Mouse (Mus musculus) liver, embryonic 14.5 days (tissue): ENCODE measurements around the gene Ccdc149.

Experiments
- CTCF ChIP-seq: IDR thresholded peaks from 2 replicates; pipeline ENCODE4 v1.5.1; 2016; ENCODE audit warnings: antibody characterized with exemption, low read depth, control low read depth
- EP300 ChIP-seq: IDR thresholded peaks from 2 replicates; pipeline ENCODE4 v1.6.1; 2016; ENCODE audit warnings: antibody characterized with exemption, low read depth

DNA sequence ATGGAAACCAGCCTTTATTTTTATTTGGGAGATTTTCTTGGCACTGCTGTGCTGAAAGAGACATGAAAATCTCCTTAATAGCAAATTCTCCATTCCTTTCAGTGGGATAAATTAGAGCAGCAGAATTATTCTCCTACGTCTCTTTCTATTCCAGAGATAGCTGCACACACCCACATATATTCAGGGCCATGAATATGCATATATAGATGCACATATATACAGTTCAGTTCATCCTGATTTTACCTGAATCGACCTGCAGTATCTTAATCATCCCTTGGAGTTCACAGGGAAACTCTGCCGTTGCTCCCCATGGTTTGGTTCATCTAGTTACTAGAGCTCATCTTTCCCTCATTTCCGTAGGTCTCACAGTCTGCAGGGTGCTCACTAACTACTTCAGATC, 77.6 kb downstream of the Ccdc149 start:
- no peak for TF ChIP-seq EP300
- no peak for TF ChIP-seq CTCF
